Mouse (Mus musculus): ENCODE results near the gene Stk10. TPM values are rescaled to one million over a fixed set of nuclear protein-coding genes. Genes with fewer than 3 reads are reported as not detected.

The Stk10 gene
- total RNA-seq, 2 experiments from 2014 or later: 12.8 to 15.7 TPM

DNA sequence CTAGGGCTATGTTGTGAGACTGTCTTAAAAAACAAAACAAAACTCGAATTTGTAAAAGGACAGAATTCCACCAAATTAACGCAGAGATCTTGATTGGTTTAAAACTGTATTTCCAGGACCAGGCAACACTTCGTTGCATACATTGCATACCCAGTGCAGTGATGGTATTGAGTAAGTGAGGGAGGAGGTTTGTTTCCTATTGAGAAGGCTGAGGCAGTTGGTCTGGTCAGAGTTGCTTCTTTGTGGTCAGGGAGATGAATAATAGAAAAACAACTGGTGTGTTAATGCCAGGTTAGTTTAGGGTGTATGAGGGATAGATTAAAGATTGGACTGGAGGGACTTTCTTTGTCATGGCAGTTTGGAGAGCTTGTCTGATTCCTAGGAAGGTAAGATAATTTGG lies 132.5 kb downstream of the Stk10 start:
- peak; percentile 85 for ATAC-seq (replicated peaks; ENCODE audit: poor library complexity)

DNA sequence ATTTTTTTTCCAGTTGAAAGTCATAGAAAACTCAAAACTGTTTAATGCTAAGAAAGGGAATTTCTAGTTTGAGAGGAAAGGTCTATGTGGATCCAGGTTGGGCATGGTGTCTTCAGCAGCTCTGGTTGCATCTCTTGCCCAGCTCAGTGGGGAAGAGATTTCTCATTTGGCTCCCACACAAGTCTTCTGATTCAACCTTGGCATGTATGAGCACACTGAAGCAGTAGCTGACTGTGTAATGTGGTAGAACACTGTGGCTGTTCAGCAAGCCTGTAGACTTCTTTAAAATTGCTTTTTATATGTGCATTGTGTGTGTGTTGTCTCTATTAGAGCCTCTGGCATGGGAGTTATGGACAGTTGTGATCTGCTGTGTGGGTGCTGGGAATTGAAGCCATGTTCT lies 133.9 kb downstream of the Stk10 start:
- ATAC-seq (replicated peaks; ENCODE audit: poor library complexity): no peak

DNA sequence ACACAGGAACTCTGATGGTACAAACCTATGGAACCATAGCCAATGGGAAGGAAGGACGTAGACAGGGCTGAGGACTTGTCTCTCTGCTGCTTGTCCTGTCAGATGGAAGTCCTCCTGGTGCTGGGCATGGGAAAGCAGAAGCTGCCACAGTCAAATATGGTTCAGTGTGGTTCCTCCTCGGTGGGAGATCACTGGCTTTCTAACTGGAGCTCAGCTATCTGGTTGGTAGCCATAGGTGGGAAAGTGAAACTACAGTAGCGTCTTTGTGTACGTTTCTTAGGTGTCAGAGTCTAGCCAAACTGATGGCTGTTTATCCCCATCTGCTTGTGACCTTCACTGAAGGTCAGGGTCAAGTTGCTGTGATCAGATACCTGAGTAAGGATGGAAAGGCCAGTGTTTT lies 138.4 kb downstream of the Stk10 start:
- peak; percentile 78 for ATAC-seq (replicated peaks; ENCODE audit: poor library complexity)

Other genes with a start within 250 kb of the Stk10 start
- 14.0 and 28.9 TPM in 2 replicates for gene Hba-a1, start 249.8 kb upstream of the Stk10 start, total RNA-seq (2015)
- 9.4 and 10.0 TPM in 2 replicates for gene Hba-a1, start 249.8 kb upstream of the Stk10 start, total RNA-seq (2017)
- not detected in 2 replicates for gene Hbq1b, start 246.3 kb upstream of the Stk10 start, total RNA-seq (2015)
- not detected in 2 replicates for gene Hbq1b, start 246.3 kb upstream of the Stk10 start, total RNA-seq (2017)
- 26.3 and 54.4 TPM in 2 replicates for gene Hba-a2, start 236.8 kb upstream of the Stk10 start, total RNA-seq (2015)
- 25.3 and 31.4 TPM in 2 replicates for gene Hba-a2, start 236.8 kb upstream of the Stk10 start, total RNA-seq (2017)
- not detected in 2 replicates for gene Hbq1a, start 233.2 kb upstream of the Stk10 start, total RNA-seq (2015)
- gene Hbq1a, start 233.2 kb upstream of the Stk10 start, total RNA-seq (2017): not detected in 2 replicates
- 6.1 and 7.2 TPM in 2 replicates for gene Sh3pxd2b, start 185.5 kb upstream of the Stk10 start, total RNA-seq (2015)
- 1.7 and 2.4 TPM in 2 replicates for gene Sh3pxd2b, start 185.5 kb upstream of the Stk10 start, total RNA-seq (2017)
- 6.5 and 9.7 TPM in 2 replicates for gene Ubtd2, start 77.9 kb upstream of the Stk10 start, total RNA-seq (2015)
- 2.6 and 4.0 TPM in 2 replicates for gene Ubtd2, start 77.9 kb upstream of the Stk10 start, total RNA-seq (2017)
- 1.7 TPM in 1 of 2 replicates, not detected in the other for gene Efcab9, start 1.2 kb upstream of the Stk10 start, total RNA-seq (2015)
- gene Efcab9, start 1.2 kb upstream of the Stk10 start, total RNA-seq (2017): 0.50 and 1.2 TPM in 2 replicates
- 35.5 and 44.0 TPM in 2 replicates for gene Fbxw11, start 109.4 kb downstream of the Stk10 start, total RNA-seq (2015)
- 62.3 and 72.8 TPM in 2 replicates for gene Fbxw11, start 109.4 kb downstream of the Stk10 start, total RNA-seq (2017)

Data from megakaryocyte progenitor cell, adult 5-6 weeks (primary cell).